Mouse (Mus musculus): ENCODE measurements at regions not wholly inside any gene's neighbourhood (a gene's known extent, or its start where the extent isn't known, plus 50 kb on each side); places are given as distances from the start of the nearest gene placed in this dataset.
A peak's percentile ranks its signal among the peaks of the same experiment; 100 is the strongest.

DNA sequence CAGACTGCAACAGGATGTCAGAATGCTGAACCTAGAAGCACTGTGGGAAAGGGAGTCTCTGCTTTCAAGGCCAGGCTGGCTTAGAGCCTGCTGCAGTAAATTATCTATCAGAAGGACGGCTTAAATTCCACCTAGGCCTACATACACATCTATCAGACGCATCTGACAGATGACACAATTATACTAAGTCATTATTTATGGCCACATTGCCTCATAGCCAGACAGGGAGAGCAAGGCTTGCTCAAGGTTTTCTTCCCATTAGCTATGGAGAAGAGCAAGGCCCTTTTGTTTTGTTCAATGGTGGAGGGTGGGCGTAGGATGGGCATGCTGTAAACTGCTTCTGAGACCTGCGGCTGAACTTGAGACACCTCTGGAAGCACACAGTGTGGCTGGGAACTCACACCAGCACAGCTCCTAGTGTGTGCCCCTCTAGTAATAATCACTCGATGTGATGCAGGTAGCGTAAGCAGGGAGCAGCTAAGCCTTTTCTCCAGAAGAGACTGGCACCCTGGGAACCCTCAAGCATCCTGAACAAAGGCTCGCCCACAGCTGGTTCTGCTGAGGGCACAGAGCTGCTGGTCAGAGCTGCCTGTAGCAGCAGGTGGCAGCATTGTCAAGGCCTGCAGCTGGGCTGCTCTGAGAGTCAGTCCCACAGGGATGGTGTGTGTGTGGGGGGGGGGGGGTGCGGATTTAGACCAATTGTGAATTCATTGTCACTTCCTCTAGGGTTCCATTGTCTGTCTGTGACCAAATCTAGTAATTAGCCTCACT, 406.8 kb upstream of the Adamts16 start (continued):
- TF ChIP-seq CTCF (conservative IDR thresholded peaks at IDR 0.05 in 1 of 2, IDR thresholded peaks at IDR 0.05 in 1 of 2; ENCODE audit: low read depth in 2 of 2, low read length in 2 of 2) (peak; percentile 13 to 84; a peak in 2 of 4 replicates), JUN (IDR thresholded peaks at IDR 0.05; ENCODE audit: insufficient read depth, low read depth, low read length) (no peak), TBP (conservative IDR thresholded peaks at IDR 0.05; ENCODE audit: low read depth, low read length) (no peak), MYC (IDR thresholded peaks at IDR 0.05; ENCODE audit: low read depth, low read length) (no peak), TCF12 (IDR thresholded peaks at IDR 0.05; ENCODE audit: low read depth, low read length) (no peak)

DNA sequence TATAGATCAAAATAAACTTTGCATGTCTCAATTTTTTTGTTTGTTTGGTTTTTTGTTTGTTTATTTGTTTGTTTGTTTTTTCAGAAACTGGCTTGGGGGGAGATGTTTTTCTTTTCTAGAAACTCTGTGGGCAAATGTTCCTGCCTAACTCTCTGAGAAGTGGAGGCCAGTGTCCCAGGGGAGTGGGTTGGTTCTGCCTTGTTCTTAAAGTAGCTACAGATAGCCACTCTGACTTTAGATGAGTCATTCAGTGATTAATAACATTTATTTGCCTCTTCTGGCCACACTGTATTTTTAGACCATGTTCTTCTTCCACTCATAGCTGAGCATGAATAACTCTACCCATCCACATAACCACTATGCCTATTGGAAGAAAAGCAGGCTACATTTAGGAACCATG, 405.6 kb upstream of the Adamts16 start:
- Histone ChIP-seq H3K9me3 (replicated peaks; ENCODE audit: low read length) (no peaks in the 10 kb centered on the region), H3K4me3 (replicated peaks in 1 of 3; ENCODE audit: low read depth in 2 of 3, low read length in 2 of 3, poor library complexity in 1 of 3) (no peak overlapping the region), H3K36me3 (replicated peaks in 1 of 2; ENCODE audit: control insufficient read depth in 1 of 2, insufficient read depth in 1 of 2, low read length in 1 of 2) (no peaks in the 10 kb centered on the region), H3K4me1 (ENCODE audit: control insufficient read depth in 1 of 2, insufficient read depth in 2 of 2) (peaks cover 0 to 19% of the 10 kb centered on the region in 2 experiments; a peak in 2 of 4 replicates), H3K79me2 (replicated peaks; ENCODE audit: control insufficient read depth, extremely low read depth, insufficient read depth, poor library complexity, severe bottlenecking) (no peaks in the 10 kb centered on the region), H3K27me3 (replicated peaks) (no peaks in the 10 kb centered on the region), H3K27ac (ENCODE audit: insufficient read depth, low read depth) (no peak overlapping the region), H3K4me2 (ENCODE audit: insufficient read depth, low read depth, poor library complexity, severe bottlenecking) (no peak overlapping the region), H3K9ac (ENCODE audit: insufficient read depth, low read depth) (no peak overlapping the region)
- peak; percentile 36; the same call in 1 of the 2 replicates for TF ChIP-seq MEF2A (IDR thresholded peaks at IDR 0.05; ENCODE audit: borderline replicate concordance, low read depth, low read length)
- TF ChIP-seq NELFE (IDR thresholded peaks at IDR 0.05; ENCODE audit: low read depth, low read length), result no peak
- TF ChIP-seq UBTF (IDR thresholded peaks at IDR 0.05; ENCODE audit: low read depth, low read length), result no peak
- TF ChIP-seq MXI1 (IDR thresholded peaks at IDR 0.05; ENCODE audit: low read depth, low read length), result no peak
- TF ChIP-seq NRF1 (IDR thresholded peaks at IDR 0.05; ENCODE audit: low read depth, low read length), result no peak
- TF ChIP-seq SMC3 (IDR thresholded peaks at IDR 0.05; ENCODE audit: low read depth, low read length), result no peak
- TF ChIP-seq PAX5 (IDR thresholded peaks at IDR 0.05; ENCODE audit: low read length), result no peak
- peak; percentile 59 for DNase-seq (ENCODE audit: extremely low read depth)
- dilution Hi-C loops (cut with MboI; ENCODE audit: extremely low pct_ligation_motif_present, extremely low pct_unique_long_range_greater_than_20kb, low sequenced_read_pairs), result no loop called here
- in situ Hi-C loops (cut with MboI; ENCODE audit: low pct_ligation_motif_present, low pct_unique_long_range_greater_than_20kb, low sequenced_read_pairs), result no loop called here

DNA sequence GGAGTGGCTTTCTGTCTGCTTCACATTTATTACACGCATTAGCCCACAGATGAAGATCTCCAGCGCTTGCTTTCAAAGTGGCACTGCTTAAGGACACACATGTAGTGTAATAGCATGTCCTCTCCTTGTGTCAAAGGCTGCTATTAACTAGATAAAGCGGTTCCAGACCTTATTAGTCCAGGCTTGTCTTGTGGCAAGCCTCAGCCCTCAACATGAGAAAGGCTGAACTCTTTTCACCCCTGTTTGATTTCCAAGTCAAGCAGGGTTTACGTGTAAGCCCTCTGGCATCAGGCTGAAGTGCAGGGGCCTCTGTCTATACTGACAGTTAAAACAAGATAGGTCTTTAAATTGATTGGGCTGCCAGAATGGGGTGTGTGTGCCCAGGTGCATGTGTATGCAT, 403.7 kb upstream of the Adamts16 start:
- TF ChIP-seq MYC (IDR thresholded peaks at IDR 0.05; ENCODE audit: low read depth, low read length) (no peak), NELFE (IDR thresholded peaks at IDR 0.05; ENCODE audit: low read depth, low read length) (no peak), CHD2 (IDR thresholded peaks at IDR 0.05; ENCODE audit: low read length) (no peak), ZNF384 (IDR thresholded peaks at IDR 0.05; ENCODE audit: low read depth, low read length) (no peak), NRF1 (IDR thresholded peaks at IDR 0.05; ENCODE audit: low read depth, low read length) (no peak), PAX5 (IDR thresholded peaks at IDR 0.05; ENCODE audit: low read length) (no peak), RCOR1 (conservative IDR thresholded peaks at IDR 0.05; ENCODE audit: low read depth, low read length) (no peak), POLR2AphosphoS2 (IDR thresholded peaks at IDR 0.05; ENCODE audit: low read depth, low read length) (no peak), SIN3A (IDR thresholded peaks at IDR 0.05; ENCODE audit: low read length) (no peak), GABPA (IDR thresholded peaks at IDR 0.05; ENCODE audit: insufficient replicate concordance, low read depth, low read length) (no peak)
- Histone ChIP-seq H3K9me3 (replicated peaks; ENCODE audit: low read length) (no peaks in the 10 kb centered on the region), H3K4me2 (ENCODE audit: insufficient read depth, low read depth, poor library complexity, severe bottlenecking) (no peak overlapping the region), H3K9ac (ENCODE audit: insufficient read depth, low read depth) (no peak overlapping the region), H3K36me3 (replicated peaks in 1 of 2; ENCODE audit: control insufficient read depth in 1 of 2, insufficient read depth in 1 of 2, low read length in 1 of 2) (no peaks in the 10 kb centered on the region), H3K4me3 (replicated peaks in 1 of 3; ENCODE audit: low read depth in 2 of 3, low read length in 2 of 3, poor library complexity in 1 of 3) (no peak overlapping the region), H3K79me2 (replicated peaks; ENCODE audit: control insufficient read depth, extremely low read depth, insufficient read depth, poor library complexity, severe bottlenecking) (no peaks in the 10 kb centered on the region), H3K27me3 (replicated peaks) (no peaks in the 10 kb centered on the region), H3K27ac (ENCODE audit: insufficient read depth, low read depth) (no peak overlapping the region), H3K4me1 (ENCODE audit: control insufficient read depth in 1 of 2, insufficient read depth in 2 of 2) (peaks cover 0 to 19% of the 10 kb centered on the region in 2 experiments; a peak in 2 of 4 replicates)
- in situ Hi-C loops (cut with MboI; ENCODE audit: low pct_ligation_motif_present, low pct_unique_long_range_greater_than_20kb, low sequenced_read_pairs), result no loop called here
- DNase-seq (ENCODE audit: extremely low read depth), result no peak
- dilution Hi-C loops (cut with MboI; ENCODE audit: extremely low pct_ligation_motif_present, extremely low pct_unique_long_range_greater_than_20kb, low sequenced_read_pairs), result no loop called here

Data from CH12.LX (cell line).